Mouse (Mus musculus) ovary, postnatal 10 days (tissue): Measurements from ENCODE around the gene Pi4k2b.

Experiments used
- DNase-seq: peaks from one replicate; pipeline ENCODE4 v3.0.0; 2022; ENCODE audit warnings: low spot score

Gene Pi4k2b

GRCm38 (mm10) chr5:52782523-52783250, 41.3 kb downstream of the Pi4k2b start:
- peak; percentile 64 for DNase-seq

- no peak for DNase-seq
Observed at GRCm38 (mm10) chr5:52783251-52783620, 41.9 kb downstream of the Pi4k2b start.

GRCm38 (mm10) chr5:52783957-52784356, 42.6 kb downstream of the Pi4k2b start:
- DNase-seq = no peak

- DNase-seq = no peak
Observed at GRCm38 (mm10) chr5:52786556-52787322, 45.4 kb downstream of the Pi4k2b start.

- DNase-seq = no peak
Observed at GRCm38 (mm10) chr5:52793230-52793629, 51.9 kb downstream of the Pi4k2b start.

- DNase-seq = no peak
Observed at GRCm38 (mm10) chr5:52794109-52794508, 52.7 kb downstream of the Pi4k2b start.

- no peak for DNase-seq
Observed at GRCm38 (mm10) chr5:52799274-52799985, 58.1 kb downstream of the Pi4k2b start.

- DNase-seq = no peak
Observed at GRCm38 (mm10) chr5:52805801-52806200, 64.4 kb downstream of the Pi4k2b start.

GRCm38 (mm10) chr5:52806349-52806748, 65.0 kb downstream of the Pi4k2b start:
- DNase-seq = no peak

- no peak for DNase-seq
Observed at GRCm38 (mm10) chr5:52807030-52807429, 65.7 kb downstream of the Pi4k2b start.

GRCm38 (mm10) chr5:52810446-52810845, 69.1 kb downstream of the Pi4k2b start:
- no peak for DNase-seq

- no peak for DNase-seq
Observed at GRCm38 (mm10) chr5:52811056-52811455, 69.7 kb downstream of the Pi4k2b start.

GRCm38 (mm10) chr5:52812456-52812855, 71.1 kb downstream of the Pi4k2b start:
- no peak for DNase-seq

- no peak for DNase-seq
Observed at GRCm38 (mm10) chr5:52813312-52813711, 71.9 kb downstream of the Pi4k2b start.

- no peak for DNase-seq
Observed at GRCm38 (mm10) chr5:52818676-52819075, 77.3 kb downstream of the Pi4k2b start.
